Mouse (Mus musculus): ENCODE results near the gene Gmip. TPM values are rescaled to one million over a fixed set of nuclear protein-coding genes. Genes with fewer than 3 reads are reported as not detected.

Gmip gene
- polyA plus RNA-seq, 1 experiment, result 16.9 TPM

DNA sequence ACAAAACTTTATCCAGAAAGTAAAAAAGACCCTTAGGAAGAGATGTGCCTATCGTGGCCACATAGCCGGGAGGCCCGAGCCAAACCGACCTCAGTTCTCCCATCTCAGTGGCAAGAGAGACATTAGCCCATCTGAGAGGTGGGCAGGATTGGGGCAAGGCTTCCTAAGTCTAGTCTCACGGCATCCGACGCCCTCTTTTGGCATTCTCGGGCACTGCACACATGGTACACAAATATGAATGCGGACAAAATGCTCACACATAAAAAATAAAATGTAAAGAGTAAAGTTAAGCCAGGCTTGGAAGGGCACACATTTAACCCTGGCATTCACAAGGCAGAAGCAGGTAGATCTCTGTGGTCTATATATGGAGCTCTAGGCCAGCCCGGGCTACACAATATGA, 45.4 kb downstream of the Gmip start:
- no peak for DNase-seq (ENCODE audit: extremely low spot score in 1 of 2, low spot score in 1 of 2)

DNA sequence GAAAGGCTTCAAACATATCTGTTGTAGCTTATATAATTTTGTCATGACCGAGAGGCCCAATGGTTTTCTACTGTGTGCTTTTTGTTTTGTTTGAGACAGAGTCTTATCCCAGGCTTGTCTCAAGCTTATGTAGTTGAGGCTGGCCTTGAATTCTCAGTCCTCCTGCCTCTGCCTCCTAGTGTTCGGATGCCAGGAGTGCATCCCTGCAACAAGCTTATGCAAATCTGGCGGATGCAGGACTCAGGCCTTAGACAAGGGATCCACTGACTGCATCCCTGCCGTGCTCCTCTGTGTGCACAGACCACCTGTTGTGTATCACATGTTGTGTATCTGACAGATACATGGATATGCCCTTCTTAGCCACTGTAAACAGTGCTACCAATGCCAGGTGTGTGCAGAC, 52.3 kb downstream of the Gmip start:
- DNase-seq (ENCODE audit: extremely low spot score in 1 of 2, low spot score in 1 of 2), result no peak

DNA sequence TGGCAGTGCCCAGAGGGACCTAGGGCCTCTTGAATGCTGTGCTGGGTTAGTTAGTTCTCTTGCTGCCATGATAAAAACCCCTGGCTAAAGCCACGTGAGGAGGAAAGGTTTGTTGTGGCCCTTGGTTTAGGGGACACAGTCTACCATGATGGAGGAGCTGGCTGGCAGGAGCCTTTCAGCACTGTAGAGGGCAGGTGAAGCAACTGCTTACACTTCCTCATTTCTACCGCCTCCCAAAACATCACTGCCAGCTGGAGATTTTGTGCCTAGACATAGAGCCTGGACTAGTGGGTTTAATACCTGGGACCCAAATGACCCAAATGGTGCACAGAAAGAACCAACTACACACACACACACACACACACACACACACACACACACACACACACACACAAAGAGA, 52.8 kb downstream of the Gmip start:
- no peak for DNase-seq (ENCODE audit: extremely low spot score in 1 of 2, low spot score in 1 of 2)

DNA sequence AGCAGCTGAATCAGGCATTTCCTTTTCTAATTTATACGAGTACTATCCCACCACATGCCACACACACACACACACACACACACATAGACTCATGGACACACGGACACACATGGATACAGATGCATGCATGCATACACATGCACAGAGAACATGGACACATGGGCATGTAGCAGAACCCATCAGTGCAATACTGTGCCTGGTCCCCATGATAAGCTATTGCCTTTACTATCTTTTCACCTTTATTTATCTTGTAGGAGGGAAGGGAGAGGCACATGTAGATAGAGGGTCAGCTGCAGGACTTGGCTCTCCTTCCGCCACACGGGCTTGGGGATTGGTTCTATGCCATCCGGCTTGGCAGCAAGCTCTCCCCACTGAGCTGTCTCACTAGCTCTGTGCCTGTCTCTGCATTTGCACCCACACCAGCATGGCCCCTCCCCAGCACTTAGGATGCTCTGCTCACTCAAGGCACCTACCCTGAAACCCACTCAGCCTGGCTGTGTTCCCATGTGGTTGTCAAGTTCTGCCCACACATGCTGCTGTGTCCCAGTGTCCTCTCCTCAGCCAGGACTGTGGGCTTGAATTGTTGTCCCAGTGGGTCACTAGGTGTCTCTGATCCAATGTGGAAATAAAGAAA, 55.0 kb downstream of the Gmip start:
- peak in 1 of 2 experiments; percentile 37 for DNase-seq (ENCODE audit: extremely low spot score in 1 of 2, low spot score in 1 of 2)

DNA sequence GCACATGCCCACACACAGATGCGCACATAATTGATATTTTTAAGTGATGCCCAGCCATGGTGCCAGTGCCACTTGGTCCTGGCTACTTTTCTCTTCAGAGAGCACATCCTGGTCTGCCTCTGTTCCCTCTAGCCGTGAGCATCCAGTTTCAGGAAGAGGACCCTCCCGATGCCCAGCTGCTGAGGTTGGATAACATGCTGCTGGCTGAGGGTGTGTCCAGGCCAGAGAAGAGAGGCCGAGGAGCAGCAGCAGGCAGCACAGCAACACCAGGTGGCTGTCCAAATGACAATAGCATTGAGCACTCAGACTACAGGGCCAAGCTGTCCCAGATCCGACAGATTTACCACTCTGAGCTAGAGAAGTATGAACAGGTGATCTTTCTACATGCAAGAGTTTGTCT, 55.7 kb downstream of the Gmip start:
- DNase-seq (ENCODE audit: extremely low spot score in 1 of 2, low spot score in 1 of 2), result no peak

DNA sequence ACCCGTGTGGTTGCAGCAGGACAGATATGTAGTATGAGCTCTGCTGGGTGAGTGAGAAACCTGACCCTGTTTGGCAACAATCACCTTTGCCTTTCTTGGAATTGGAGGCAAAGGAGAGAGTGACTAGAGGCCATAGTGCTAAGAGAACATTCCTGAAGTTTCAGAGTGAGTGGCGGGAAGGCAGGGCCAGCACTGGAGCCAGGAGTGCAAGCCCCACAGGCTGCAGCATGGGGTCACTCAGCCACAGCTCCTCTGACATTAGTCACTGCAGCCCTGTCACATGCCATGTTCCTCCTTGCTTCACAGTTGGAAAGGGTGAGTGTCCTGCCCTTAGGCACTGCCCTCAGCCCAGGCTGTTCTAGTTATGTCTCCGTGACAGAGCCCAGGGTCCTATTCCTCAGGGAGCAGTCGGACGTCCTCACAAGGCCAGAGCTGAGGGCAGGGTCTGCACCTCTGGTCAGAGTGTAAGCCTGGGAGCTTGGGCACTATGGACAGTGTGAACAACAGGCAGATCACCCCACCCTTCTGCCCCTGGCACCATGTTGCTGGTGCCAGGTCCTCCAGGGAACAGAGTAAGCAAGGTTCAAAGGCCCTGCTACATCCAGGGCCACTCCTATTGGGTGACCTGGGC, 59.3 kb downstream of the Gmip start:
- DNase-seq (ENCODE audit: extremely low spot score in 1 of 2, low spot score in 1 of 2), result no peak

DNA sequence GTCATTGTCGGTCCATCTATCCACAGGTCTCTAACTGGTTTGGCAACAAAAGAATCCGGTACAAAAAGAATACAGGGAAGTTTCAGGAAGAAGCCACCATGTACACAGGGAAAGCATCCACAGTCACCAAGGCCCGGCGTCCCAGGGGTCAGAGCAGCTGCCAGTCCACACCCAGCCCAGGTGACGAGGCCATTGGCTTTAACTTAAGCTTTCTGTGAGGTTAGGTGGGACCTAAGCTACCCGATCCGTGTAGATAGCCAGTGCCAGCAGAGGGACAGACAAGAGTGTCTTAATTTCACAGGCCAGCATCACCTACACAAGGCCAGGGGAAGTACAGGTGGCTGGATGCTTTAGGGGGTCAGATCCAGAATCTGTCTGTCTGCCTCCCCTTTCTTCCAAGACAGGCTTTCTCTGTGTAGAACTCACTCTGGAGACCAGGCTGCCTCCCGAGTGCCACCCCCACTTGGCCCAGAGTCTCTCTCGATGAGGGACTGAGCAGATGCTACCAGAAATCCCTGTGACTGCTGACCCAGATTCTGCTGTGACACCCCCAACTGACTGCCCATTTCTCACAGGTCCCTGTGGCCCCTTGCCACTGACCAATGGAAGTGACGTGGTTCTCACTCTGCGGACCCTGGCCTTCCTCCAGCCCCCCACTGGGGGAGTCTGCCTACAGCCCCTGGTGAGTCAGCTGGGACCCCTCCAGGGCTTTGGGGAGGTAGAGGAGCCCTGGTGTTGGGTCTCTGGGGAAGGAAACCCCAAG, 61.7 kb downstream of the Gmip start:
- no peak for DNase-seq (ENCODE audit: extremely low spot score in 1 of 2, low spot score in 1 of 2)

DNA sequence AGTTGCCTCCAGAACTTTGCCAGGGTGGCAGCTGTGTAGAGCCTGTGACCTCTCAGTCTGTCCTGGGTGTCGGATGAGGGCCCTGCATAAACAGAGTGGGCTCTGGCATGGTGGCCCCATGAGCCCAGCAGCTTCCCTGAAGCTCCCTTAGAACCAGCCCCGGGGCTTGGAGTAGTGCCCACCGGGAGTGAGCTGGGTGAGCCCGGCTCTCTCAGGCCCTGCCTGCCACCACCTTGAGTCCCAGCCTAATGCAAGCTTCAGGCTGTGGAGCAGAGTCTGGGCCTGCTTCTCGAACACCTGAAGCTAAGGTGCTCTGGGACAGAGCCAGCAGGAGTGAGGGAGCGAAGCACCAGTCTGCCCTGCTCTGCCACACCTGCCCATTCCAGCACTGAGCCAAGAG, 62.4 kb downstream of the Gmip start:
- no peak for DNase-seq (ENCODE audit: extremely low spot score in 1 of 2, low spot score in 1 of 2)

Other genes starting within 250 kb of the Gmip start
- 12.6 and 15.7 TPM in 2 replicates for gene Zfp868, start 183.1 kb upstream of the Gmip start, polyA plus RNA-seq (2012; rRNA removed)
- 2.7 and 2.9 TPM in 2 replicates for gene Zfp964, start 154.2 kb upstream of the Gmip start, polyA plus RNA-seq (2012; rRNA removed)
- 20.2 and 20.4 TPM in 2 replicates for gene Zfp869, start 98.0 kb upstream of the Gmip start, polyA plus RNA-seq (2012; rRNA removed)
- gene Zfp963, start 58.7 kb upstream of the Gmip start, polyA plus RNA-seq (2012; rRNA removed), result 6.9 and 7.4 TPM in 2 replicates
- gene Gm20422, start 33.8 kb upstream of the Gmip start, polyA plus RNA-seq (2012; rRNA removed), result 0.92 TPM in 1 of 2 replicates, not detected in the other
- 50.6 and 51.6 TPM in 2 replicates for gene Atp13a1, start 17.5 kb upstream of the Gmip start, polyA plus RNA-seq (2012; rRNA removed)
- gene Zfp866, start 17.5 kb upstream of the Gmip start, polyA plus RNA-seq (2012; rRNA removed), result 22.4 and 23.2 TPM in 2 replicates
- 0.76 and 0.86 TPM in 2 replicates for gene Lpar2, start 13.8 kb downstream of the Gmip start, polyA plus RNA-seq (2012; rRNA removed)
- 40.0 and 45.6 TPM in 2 replicates for gene Pbx4, start 23.8 kb downstream of the Gmip start, polyA plus RNA-seq (2012; rRNA removed)
- 1.4 and 1.9 TPM in 2 replicates for gene Cilp2, start 79.0 kb downstream of the Gmip start, polyA plus RNA-seq (2012; rRNA removed)
- gene Tssk6, start 93.5 kb downstream of the Gmip start, polyA plus RNA-seq (2012; rRNA removed), result 0.22 and 0.46 TPM in 2 replicates
- gene Ndufa13, start 93.9 kb downstream of the Gmip start, polyA plus RNA-seq (2012; rRNA removed), result 189 and 193 TPM in 2 replicates
- 41.1 and 45.9 TPM in 2 replicates for gene Yjefn3, start 94.0 kb downstream of the Gmip start, polyA plus RNA-seq (2012; rRNA removed)
- gene Gatad2a, start 187.7 kb downstream of the Gmip start, polyA plus RNA-seq (2012; rRNA removed), result 28.6 and 31.0 TPM in 2 replicates
- 93.1 and 102 TPM in 2 replicates for gene Mau2, start 234.1 kb downstream of the Gmip start, polyA plus RNA-seq (2012; rRNA removed)
- 36.5 and 40.8 TPM in 2 replicates for gene Sugp1, start 234.1 kb downstream of the Gmip start, polyA plus RNA-seq (2012; rRNA removed)